Mouse (Mus musculus) midbrain, embryonic 13.5 days (tissue): ENCODE measurements around the gene Itga9. TPM values are rescaled to one million over a fixed set of nuclear protein-coding genes. Genes with fewer than 3 reads are reported as not detected.

ENCODE experiments used
- ATAC-seq: fragments of 200-750 bp; cut with Nextera tagmentation; 2 replicates; pipeline ENCODE4 v1.8.0; 2017; ENCODE audit warnings: mild to moderate bottlenecking, moderate TSS enrichment, moderate library complexity
- H3K27ac ChIP-seq: fragments of 300-500 bp; sonication (generic); 2 replicates; pipeline ENCODE4 v1.5.1; 2015; ENCODE audit warnings: inconsistent platforms, mild to moderate bottlenecking, moderate library complexity
- H3K27me3 ChIP-seq: fragments of 300-500 bp; sonication (generic); 2 replicates; pipeline ENCODE4 v1.6.1; 2015; ENCODE audit warnings: mild to moderate bottlenecking, inconsistent platforms
- H3K36me3 ChIP-seq: fragments of 300-500 bp; sonication (generic); 2 replicates; pipeline ENCODE4 v1.6.1; 2015; ENCODE audit warnings: mild to moderate bottlenecking, inconsistent platforms
- H3K4me1 ChIP-seq: fragments of 300-500 bp; sonication (generic); replicated peaks from 2 replicates; pipeline ENCODE4 v1.6.1; 2015; ENCODE audit warnings: inconsistent platforms
- H3K4me2 ChIP-seq: fragments of 300-500 bp; sonication (generic); replicated peaks from 2 replicates; pipeline ENCODE4 v1.6.1; 2015; ENCODE audit warnings: moderate library complexity, mild to moderate bottlenecking, inconsistent platforms
- H3K4me3 ChIP-seq: fragments of 300-500 bp; sonication (generic); replicated peaks from 2 replicates; pipeline ENCODE4 v1.5.1; 2015; ENCODE audit warnings: mild to moderate bottlenecking, inconsistent platforms
- H3K9ac ChIP-seq: fragments of 300-500 bp; sonication (generic); replicated peaks from 2 replicates; pipeline ENCODE4 v1.6.1; 2015; ENCODE audit warnings: mild to moderate bottlenecking, inconsistent platforms
- H3K9me3 ChIP-seq: fragments of 300-500 bp; sonication (generic); 2 replicates; pipeline ENCODE4 v1.6.1; 2016; ENCODE audit warnings: mild to moderate bottlenecking, inconsistent platforms
- WGBS: fragments of 180-500 bp; shearing (Covaris S2); methylation state at CpG from one replicate; pipeline ENCODE4 v1.1.7; 2015; 5-methylcytosine and 5-hydroxymethylcytosine counted together
- polyA plus RNA-seq: library from polyadenylated mRNA; unstranded; fragments of >200 nt; fragmentation: Nextera tagmentation; extraction: Ambion mirVana; gene quantifications from 2 replicates; pipeline ENCODE4 v1.2.1, GENCODE M21; 2015

Gene Itga9
- polyA plus RNA-seq, 1 experiment from 2014 or later, result 1.4 TPM

GRCm38 (mm10) chr9:118721056-118721455 is 114.6 kb downstream of the Itga9 start:
- no peak overlapping the region for H3K4me3 ChIP-seq
- 98% methylated on average over 6 of the region's 6 CpGs for WGBS
- H3K9ac ChIP-seq, result no peak overlapping the region
- no peaks in the 10 kb centered on the region for H3K36me3 ChIP-seq
- ATAC-seq, result no peak
- no peak overlapping the region for H3K4me2 ChIP-seq
- H3K27ac ChIP-seq, result no peak overlapping the region
- H3K27me3 ChIP-seq, result no peaks in the 10 kb centered on the region
- no peaks in the 10 kb centered on the region for H3K4me1 ChIP-seq
- 0 out of 2 replicates have a peak, but pooled peaks cover 4% of the 10 kb centered on the region for H3K9me3 ChIP-seq

GRCm38 (mm10) chr9:118722789-118723325 is 116.4 kb downstream of the Itga9 start:
- Histone ChIP-seq H3K36me3 (no peaks in the 10 kb centered on the region), H3K4me2 (no peak overlapping the region), H3K4me3 (no peak overlapping the region), H3K9ac (no peak overlapping the region), H3K27me3 (no peaks in the 10 kb centered on the region), H3K27ac (no peak overlapping the region), H3K4me1 (no peaks in the 10 kb centered on the region), H3K9me3 (no peaks in the 10 kb centered on the region)
- WGBS, result 96% methylated on average over 2 of the region's 2 CpGs
- no peak for ATAC-seq

- ATAC-seq, result no peak
Observed at GRCm38 (mm10) chr9:118725128-118725527, 118.6 kb downstream of the Itga9 start.

GRCm38 (mm10) chr9:118726550-118726949 is 120.1 kb downstream of the Itga9 start:
- no peaks in the 10 kb centered on the region for H3K27me3 ChIP-seq
- no peaks in the 10 kb centered on the region for H3K36me3 ChIP-seq
- no peaks in the 10 kb centered on the region for H3K4me1 ChIP-seq
- WGBS, result 97% methylated on average over 4 of the region's 4 CpGs
- H3K9ac ChIP-seq, result no peak overlapping the region
- no peak for ATAC-seq
- H3K9me3 ChIP-seq, result no peaks in the 10 kb centered on the region
- no peak overlapping the region for H3K27ac ChIP-seq
- no peak overlapping the region for H3K4me2 ChIP-seq
- H3K4me3 ChIP-seq, result no peak overlapping the region

More at GRCm38 (mm10) chr9:118725128-118725527, 118.6 kb downstream of the Itga9 start:
- Histone ChIP-seq H3K9ac (no peak overlapping the region), H3K27me3 (no peaks in the 10 kb centered on the region), H3K36me3 (no peaks in the 10 kb centered on the region), H3K27ac (no peak overlapping the region), H3K4me3 (no peak overlapping the region), H3K4me2 (no peak overlapping the region), H3K9me3 (no peaks in the 10 kb centered on the region), H3K4me1 (no peaks in the 10 kb centered on the region)
- 86% methylated on average over 9 of the region's 9 CpGs for WGBS

GRCm38 (mm10) chr9:118728296-118728695 is 121.8 kb downstream of the Itga9 start:
- H3K27me3 ChIP-seq, result no peaks in the 10 kb centered on the region
- no peaks in the 10 kb centered on the region for H3K4me1 ChIP-seq
- no peaks in the 10 kb centered on the region for H3K36me3 ChIP-seq
- H3K4me3 ChIP-seq, result no peak overlapping the region
- H3K9ac ChIP-seq, result no peak overlapping the region
- ATAC-seq, result no peak
- no peaks in the 10 kb centered on the region for H3K9me3 ChIP-seq
- H3K4me2 ChIP-seq, result no peak overlapping the region
- no peak overlapping the region for H3K27ac ChIP-seq
- WGBS, result 87% methylated on average over 6 of the region's 6 CpGs

GRCm38 (mm10) chr9:118728987-118729386 is 122.5 kb downstream of the Itga9 start:
- no peaks in the 10 kb centered on the region for H3K27me3 ChIP-seq
- no peaks in the 10 kb centered on the region for H3K4me1 ChIP-seq
- H3K36me3 ChIP-seq, result no peaks in the 10 kb centered on the region
- 89% methylated on average over 5 of the region's 5 CpGs for WGBS
- H3K9me3 ChIP-seq, result no peaks in the 10 kb centered on the region
- ATAC-seq, result no peak
- no peak overlapping the region for H3K9ac ChIP-seq
- no peak overlapping the region for H3K4me3 ChIP-seq
- no peak overlapping the region for H3K27ac ChIP-seq
- no peak overlapping the region for H3K4me2 ChIP-seq

- no peaks in the 10 kb centered on the region for H3K9me3 ChIP-seq
- H3K4me1 ChIP-seq, result no peaks in the 10 kb centered on the region
- no peak overlapping the region for H3K27ac ChIP-seq
- WGBS, result 86% methylated on average over 8 of the region's 8 CpGs
- ATAC-seq, result no peak
- H3K4me3 ChIP-seq, result no peak overlapping the region
- H3K4me2 ChIP-seq, result no peak overlapping the region
- no peaks in the 10 kb centered on the region for H3K36me3 ChIP-seq
- no peaks in the 10 kb centered on the region for H3K27me3 ChIP-seq
- no peak overlapping the region for H3K9ac ChIP-seq
Observed at GRCm38 (mm10) chr9:118730172-118730571, 123.7 kb downstream of the Itga9 start.

- no peaks in the 10 kb centered on the region for H3K4me1 ChIP-seq
- H3K36me3 ChIP-seq, result no peaks in the 10 kb centered on the region
- H3K9ac ChIP-seq, result no peak overlapping the region
- ATAC-seq, result no peak
- H3K4me2 ChIP-seq, result no peak overlapping the region
- H3K27me3 ChIP-seq, result no peaks in the 10 kb centered on the region
- WGBS, result 53% methylated on average over 5 of the region's 5 CpGs
- no peak overlapping the region for H3K27ac ChIP-seq
- no peaks in the 10 kb centered on the region for H3K9me3 ChIP-seq
- H3K4me3 ChIP-seq, result no peak overlapping the region
Observed at GRCm38 (mm10) chr9:118730871-118731390, 124.4 kb downstream of the Itga9 start.

GRCm38 (mm10) chr9:118731650-118732049 is 125.2 kb downstream of the Itga9 start:
- H3K36me3 ChIP-seq, result no peaks in the 10 kb centered on the region
- H3K27me3 ChIP-seq, result no peaks in the 10 kb centered on the region
- no peak overlapping the region for H3K4me3 ChIP-seq
- no peaks in the 10 kb centered on the region for H3K9me3 ChIP-seq
- no peaks in the 10 kb centered on the region for H3K4me1 ChIP-seq
- ATAC-seq, result no peak
- no peak overlapping the region for H3K27ac ChIP-seq
- WGBS, result 85% methylated on average over 6 of the region's 6 CpGs
- H3K9ac ChIP-seq, result no peak overlapping the region
- H3K4me2 ChIP-seq, result no peak overlapping the region

- Histone ChIP-seq H3K9ac (no peak overlapping the region), H3K4me2 (no peak overlapping the region), H3K4me3 (no peak overlapping the region), H3K27me3 (no peaks in the 10 kb centered on the region), H3K4me1 (no peaks in the 10 kb centered on the region), H3K27ac (no peak overlapping the region), H3K36me3 (no peaks in the 10 kb centered on the region), H3K9me3 (no peaks in the 10 kb centered on the region)
- 91% methylated on average over 3 of the region's 3 CpGs for WGBS
- ATAC-seq, result no peak
Observed at GRCm38 (mm10) chr9:118733601-118734000, 127.1 kb downstream of the Itga9 start.

- Histone ChIP-seq H3K4me2 (no peak overlapping the region), H3K27ac (no peak overlapping the region), H3K4me1 (no peaks in the 10 kb centered on the region), H3K27me3 (no peaks in the 10 kb centered on the region), H3K36me3 (no peaks in the 10 kb centered on the region), H3K4me3 (no peak overlapping the region), H3K9me3 (no peaks in the 10 kb centered on the region), H3K9ac (no peak overlapping the region)
- 86% methylated on average over 2 of the region's 2 CpGs for WGBS
- no peak for ATAC-seq
Observed at GRCm38 (mm10) chr9:118737124-118737523, 130.6 kb downstream of the Itga9 start.

GRCm38 (mm10) chr9:118737601-118738137 is 131.2 kb downstream of the Itga9 start:
- Histone ChIP-seq H3K4me1 (no peaks in the 10 kb centered on the region), H3K9me3 (no peaks in the 10 kb centered on the region), H3K4me2 (no peak overlapping the region), H3K27me3 (no peaks in the 10 kb centered on the region), H3K4me3 (no peak overlapping the region), H3K27ac (no peak overlapping the region), H3K36me3 (no peaks in the 10 kb centered on the region), H3K9ac (no peak overlapping the region)
- WGBS, result 77% methylated on average over 9 of the region's 9 CpGs
- ATAC-seq, result no peak

GRCm38 (mm10) chr9:118738311-118738710 is 131.8 kb downstream of the Itga9 start:
- no peak overlapping the region for H3K4me3 ChIP-seq
- no peak overlapping the region for H3K9ac ChIP-seq
- ATAC-seq, result no peak
- WGBS, result 79% methylated on average over 5 of the region's 5 CpGs
- H3K4me2 ChIP-seq, result no peak overlapping the region
- no peak overlapping the region for H3K27ac ChIP-seq
- H3K36me3 ChIP-seq, result no peaks in the 10 kb centered on the region
- no peaks in the 10 kb centered on the region for H3K4me1 ChIP-seq
- no peaks in the 10 kb centered on the region for H3K27me3 ChIP-seq
- H3K9me3 ChIP-seq, result no peaks in the 10 kb centered on the region
